Mouse (Mus musculus) lung, postnatal 0 days (tissue): Measurements from ENCODE around the gene Bcl3.

ENCODE experiments used
- CTCF ChIP-seq: IDR thresholded peaks from 2 replicates; pipeline ENCODE4 v1.5.1; 2016; ENCODE audit warnings: antibody characterized with exemption, mild to moderate bottlenecking
- EP300 ChIP-seq: IDR thresholded peaks from 2 replicates; pipeline ENCODE4 v1.6.1; 2016; ENCODE audit warnings: antibody characterized with exemption, mild to moderate bottlenecking, control low read depth

DNA sequence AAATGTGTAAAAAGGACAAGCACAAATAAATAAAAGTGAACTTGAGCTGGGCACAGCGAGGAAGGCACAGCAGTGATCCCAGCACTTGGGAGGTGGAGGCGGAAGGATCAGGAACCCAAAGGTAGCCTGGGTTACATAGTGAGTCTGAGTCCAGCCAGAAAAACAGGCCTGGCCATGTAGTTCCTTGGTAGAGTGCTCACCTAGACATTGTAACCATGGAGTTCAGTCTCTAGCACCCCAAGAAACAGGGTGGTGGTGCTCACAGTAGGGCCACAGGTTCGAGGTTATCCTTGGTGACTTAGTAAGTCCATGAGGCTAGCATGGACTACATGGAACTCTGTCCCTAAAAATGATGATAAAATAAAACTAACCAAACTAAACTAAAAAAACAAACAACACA is 18.4 kb upstream of the Bcl3 start:
- TF ChIP-seq CTCF (no peak), EP300 (no peak)
